Mouse (Mus musculus) hindbrain, embryonic 15.5 days (tissue): ENCODE measurements at regions not wholly inside any gene's neighbourhood (a gene's known extent, or its start where the extent isn't known, plus 50 kb on each side); places are given as distances from the start of the nearest gene placed in this dataset.
"Not testable (repeated sequence)": the region's sequence is repeated elsewhere in the genome, so short reads cannot be mapped to it uniquely, and the experiment has no call there.

Source experiments
- ATAC-seq: fragments of 200-750 bp; cut with Nextera tagmentation; 2 replicates; pipeline ENCODE4 v1.8.0; 2017; ENCODE audit warnings: low read depth, moderate number of reproducible peaks, moderate TSS enrichment; ENCODE audit not compliant: low FRiP score
- H3K27ac ChIP-seq: fragments of 300-500 bp; sonication (generic); replicated peaks from 2 replicates; pipeline ENCODE4 v1.5.1; 2015; ENCODE audit warnings: mild to moderate bottlenecking, inconsistent platforms
- H3K27me3 ChIP-seq: fragments of 300-500 bp; sonication (generic); 2 replicates; pipeline ENCODE4 v1.6.1; 2015; ENCODE audit warnings: control low read depth, inconsistent platforms
- H3K36me3 ChIP-seq: fragments of 300-500 bp; sonication (generic); 2 replicates; pipeline ENCODE4 v1.6.1; 2015; ENCODE audit warnings: control low read depth, inconsistent platforms
- H3K4me1 ChIP-seq: fragments of 300-500 bp; sonication (generic); replicated peaks from 2 replicates; pipeline ENCODE4 v1.6.1; 2015; ENCODE audit warnings: control low read depth, inconsistent platforms
- H3K4me2 ChIP-seq: fragments of 300-500 bp; sonication (generic); 2 replicates; pipeline ENCODE4 v1.6.1; 2015; ENCODE audit warnings: moderate library complexity, mild to moderate bottlenecking, inconsistent platforms
- H3K4me3 ChIP-seq: fragments of 300-500 bp; sonication (generic); 2 replicates; pipeline ENCODE4 v1.5.1; 2015; ENCODE audit warnings: mild to moderate bottlenecking, inconsistent platforms
- H3K9ac ChIP-seq: fragments of 300-500 bp; sonication (generic); 2 replicates; pipeline ENCODE4 v1.6.1; 2015; ENCODE audit warnings: inconsistent platforms
- H3K9me3 ChIP-seq: fragments of 300-500 bp; sonication (generic); 2 replicates; pipeline ENCODE4 v1.6.1; 2016; ENCODE audit warnings: control low read depth, inconsistent platforms
- WGBS: fragments of 180-500 bp; shearing (Covaris S2); methylation state at CpG from one replicate; pipeline ENCODE4 v1.1.7; 2015; 5-methylcytosine and 5-hydroxymethylcytosine counted together

DNA sequence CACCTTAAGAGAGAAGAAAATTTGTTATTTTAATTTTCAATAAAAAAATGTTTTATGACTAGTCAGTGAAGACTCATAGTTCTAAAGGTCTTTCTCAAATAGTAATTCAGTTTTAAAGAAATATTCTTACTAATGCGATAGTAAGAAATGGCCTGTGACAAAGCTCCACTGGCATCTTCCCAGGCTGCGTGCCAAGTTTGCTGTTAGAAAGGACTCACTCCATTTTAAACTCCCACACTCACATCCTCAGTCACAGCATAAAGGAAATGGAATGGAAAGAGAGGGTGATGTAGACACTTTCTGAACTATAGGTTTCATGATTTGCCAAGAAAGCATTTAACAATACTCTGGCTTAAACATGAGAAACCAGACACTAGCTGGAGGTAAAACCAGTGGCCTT is 436.6 kb downstream of the Mei4 start:
- Histone ChIP-seq H3K9ac (no peak overlapping the region), H3K27me3 (no peaks in the 10 kb centered on the region), H3K4me2 (no peak overlapping the region), H3K9me3 (no peaks in the 10 kb centered on the region), H3K27ac (no peak overlapping the region), H3K36me3 (no peaks in the 10 kb centered on the region), H3K4me1 (no peaks in the 10 kb centered on the region), H3K4me3 (no peak overlapping the region)
- WGBS = 95% methylated on average over 2 of the region's 2 CpGs
- no peak for ATAC-seq

DNA sequence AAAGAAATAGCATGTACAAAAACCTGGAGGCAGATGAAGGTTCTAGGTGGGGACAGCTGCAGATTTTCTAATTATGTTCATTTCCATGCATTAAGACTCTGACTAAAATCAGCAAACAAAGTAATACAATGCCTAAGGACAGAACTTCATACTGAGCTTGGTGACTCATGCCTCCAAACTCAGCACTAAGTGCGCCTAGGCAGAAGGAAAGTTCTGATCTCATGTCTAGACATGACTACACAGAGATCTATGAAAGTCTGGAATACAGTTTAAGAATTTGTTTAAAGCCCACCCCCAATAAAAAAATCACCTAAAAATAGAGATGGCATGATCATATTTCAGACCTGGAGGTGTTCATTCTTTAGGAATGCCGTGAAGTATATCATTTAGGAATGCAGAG is 442.8 kb downstream of the Mei4 start:
- Histone ChIP-seq H3K4me1 (no peaks in the 10 kb centered on the region), H3K9me3 (no peaks in the 10 kb centered on the region), H3K4me3 (no peak overlapping the region), H3K27ac (no peak overlapping the region), H3K9ac (no peak overlapping the region), H3K36me3 (no peaks in the 10 kb centered on the region), H3K27me3 (no peaks in the 10 kb centered on the region), H3K4me2 (no peak overlapping the region)
- WGBS = 94% methylated on average over 2 of the region's 2 CpGs
- ATAC-seq = no peak

DNA sequence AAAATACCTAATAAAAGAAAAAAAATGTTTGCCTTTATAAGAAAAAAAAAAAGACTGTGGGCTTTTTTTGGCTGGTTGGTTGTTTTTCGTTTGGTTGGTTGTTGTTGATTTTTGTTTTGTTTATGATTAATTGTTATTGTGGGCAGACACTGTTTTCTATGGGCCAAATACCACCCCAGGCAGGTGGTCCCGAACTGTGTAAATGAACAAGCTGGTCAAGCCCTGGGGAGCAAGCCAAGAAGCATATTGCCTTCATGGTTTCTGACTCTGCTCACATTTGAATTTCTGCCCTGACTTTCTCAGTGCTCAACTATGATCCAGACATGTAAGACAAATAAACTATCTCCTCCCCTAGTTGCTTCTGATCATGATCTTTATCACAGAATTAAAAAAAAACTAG is 449.0 kb downstream of the Mei4 start:
- Histone ChIP-seq H3K36me3 (no peaks in the 10 kb centered on the region), H3K4me2 (no peak overlapping the region), H3K27me3 (no peaks in the 10 kb centered on the region), H3K27ac (no peak overlapping the region), H3K9me3 (no peaks in the 10 kb centered on the region), H3K4me3 (no peak overlapping the region), H3K9ac (no peak overlapping the region), H3K4me1 (no peaks in the 10 kb centered on the region)
- 74% methylated on average over 2 of the region's 2 CpGs for WGBS
- no peak for ATAC-seq

DNA sequence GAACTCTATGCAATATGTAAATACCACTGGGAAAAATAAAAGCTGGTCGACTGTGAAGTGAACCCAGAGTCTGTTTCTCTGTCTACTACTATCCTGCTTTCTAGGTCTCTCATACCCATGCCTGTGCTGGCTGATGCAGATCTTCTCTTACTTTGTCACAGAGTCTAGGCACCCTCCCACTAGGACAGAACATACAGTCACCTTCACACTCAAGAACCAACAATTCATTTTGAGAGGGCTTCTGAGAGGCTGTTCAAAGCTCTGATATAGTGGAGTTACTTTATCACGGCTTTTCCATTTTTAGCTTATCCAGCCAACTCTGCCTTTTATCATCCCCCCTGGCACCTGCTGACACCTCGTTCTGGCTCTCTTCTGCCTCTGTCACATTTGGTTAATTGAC is 477.0 kb downstream of the Mei4 start:
- H3K27ac ChIP-seq = no peak overlapping the region
- no peak overlapping the region for H3K9ac ChIP-seq
- no peak overlapping the region for H3K4me3 ChIP-seq
- no peaks in the 10 kb centered on the region for H3K27me3 ChIP-seq
- H3K4me1 ChIP-seq = no peaks in the 10 kb centered on the region
- WGBS = 83% methylated on average over 3 of the region's 3 CpGs
- no peaks in the 10 kb centered on the region for H3K36me3 ChIP-seq
- no peaks in the 10 kb centered on the region for H3K9me3 ChIP-seq
- no peak for ATAC-seq
- no peak overlapping the region for H3K4me2 ChIP-seq

DNA sequence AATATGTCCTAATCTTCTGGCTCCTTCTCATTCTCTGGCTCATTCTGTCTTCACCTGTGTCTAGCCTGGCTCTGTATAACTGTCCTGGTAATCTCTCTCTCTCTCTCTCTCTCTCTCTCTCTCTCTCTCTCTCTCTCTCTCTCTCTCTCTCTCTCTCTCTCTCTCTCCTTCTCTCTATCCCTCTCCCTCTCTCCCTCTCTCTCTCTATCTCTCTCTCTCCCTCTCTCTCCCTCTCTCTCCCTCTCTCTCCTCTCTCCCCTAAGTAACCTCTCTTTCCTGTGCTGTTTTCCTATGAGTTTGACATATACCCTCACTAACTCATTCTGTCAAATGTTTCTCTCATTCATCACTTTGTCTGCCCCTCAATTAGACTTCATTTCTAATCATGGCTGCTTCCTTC is 478.6 kb upstream of the Irak1bp1 start:
- H3K4me2 ChIP-seq, H3K9ac ChIP-seq, ATAC-seq, H3K27me3 ChIP-seq, H3K9me3 ChIP-seq, H3K36me3 ChIP-seq, H3K27ac ChIP-seq, H3K4me3 ChIP-seq, H3K4me1 ChIP-seq: not testable (repeated sequence)

DNA sequence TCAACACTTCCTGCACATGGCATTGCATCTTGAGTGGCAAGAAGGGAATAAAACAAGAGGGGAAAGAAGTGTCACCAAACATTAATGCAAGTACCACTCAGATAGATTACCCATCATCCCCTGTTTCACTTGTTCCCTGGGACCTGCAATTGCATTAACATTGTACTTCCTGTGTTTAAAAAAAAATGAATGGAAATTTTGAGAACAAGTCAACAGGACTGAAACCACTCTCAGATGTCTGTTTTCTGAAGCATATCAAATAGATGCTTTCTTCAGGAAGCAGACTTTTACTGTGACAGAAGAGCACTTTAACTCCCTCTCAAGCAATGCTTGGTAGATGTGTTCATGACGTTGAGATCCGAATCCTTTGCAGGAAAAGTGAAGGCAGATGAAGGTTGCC is 469.8 kb upstream of the Irak1bp1 start:
- 92% methylated on average over 2 of the region's 2 CpGs for WGBS

DNA sequence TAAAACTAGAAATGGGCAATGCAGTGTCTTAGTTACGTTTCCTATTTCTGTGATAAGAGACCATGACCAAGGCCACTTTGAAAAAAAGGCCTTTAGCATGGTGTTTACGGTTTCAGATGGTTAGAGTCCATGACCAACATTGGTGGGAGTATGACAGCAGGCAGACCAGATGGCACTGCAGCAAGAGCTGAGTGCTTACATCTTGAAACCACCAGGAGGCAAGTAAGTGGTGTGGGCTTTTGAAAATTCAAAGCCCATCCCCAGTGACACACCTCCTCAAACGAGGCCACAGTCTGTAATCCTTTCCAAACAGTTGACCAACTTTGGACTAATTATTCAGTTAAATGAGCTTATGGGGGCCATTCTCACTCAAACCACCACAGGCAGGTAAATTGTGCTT is 427.0 kb upstream of the Irak1bp1 start:
- H3K27ac ChIP-seq = no peak overlapping the region
- H3K27me3 ChIP-seq = no peaks in the 10 kb centered on the region
- no peak overlapping the region for H3K4me2 ChIP-seq
- no peak overlapping the region for H3K9ac ChIP-seq
- no peaks in the 10 kb centered on the region for H3K36me3 ChIP-seq
- 58% methylated on average over 3 of the region's 3 CpGs for WGBS
- peak; percentile 38; the same call in 1 of the 2 replicates for ATAC-seq
- H3K4me3 ChIP-seq = no peak overlapping the region
- no peaks in the 10 kb centered on the region for H3K4me1 ChIP-seq
- no peaks in the 10 kb centered on the region for H3K9me3 ChIP-seq

More for the DNA sequence above, 469.8 kb upstream of the Irak1bp1 start:
- no peak overlapping the region for H3K9ac ChIP-seq
- H3K4me3 ChIP-seq = no peak overlapping the region
- H3K36me3 ChIP-seq = no peaks in the 10 kb centered on the region
- H3K4me2 ChIP-seq = no peak overlapping the region
- H3K9me3 ChIP-seq = no peaks in the 10 kb centered on the region
- no peaks in the 10 kb centered on the region for H3K27me3 ChIP-seq
- ATAC-seq = no peak
- no peaks in the 10 kb centered on the region for H3K4me1 ChIP-seq
- H3K27ac ChIP-seq = no peak overlapping the region

DNA sequence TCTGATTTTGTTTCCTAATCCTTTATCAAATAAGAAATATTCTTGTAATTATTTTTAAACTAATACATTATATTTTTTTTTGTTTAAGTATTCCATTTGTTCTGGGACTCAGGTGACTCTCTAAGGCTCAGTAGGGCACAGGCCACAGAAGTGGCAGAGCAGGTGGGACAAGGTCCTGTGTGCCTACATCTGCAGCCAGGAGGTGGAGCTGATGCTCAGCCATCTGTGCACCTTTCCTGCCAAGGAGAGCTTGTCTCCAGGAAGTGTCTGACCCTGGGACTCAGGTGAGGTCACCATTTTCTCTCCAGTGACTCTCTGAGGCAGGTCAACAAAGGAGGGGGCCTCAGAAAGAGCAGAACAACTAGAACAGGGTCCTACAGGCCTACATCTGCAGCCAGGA is 425.3 kb upstream of the Irak1bp1 start:
- no peak overlapping the region for H3K9ac ChIP-seq
- no peaks in the 10 kb centered on the region for H3K9me3 ChIP-seq
- H3K27ac ChIP-seq = no peak overlapping the region
- no peaks in the 10 kb centered on the region for H3K27me3 ChIP-seq
- no peaks in the 10 kb centered on the region for H3K36me3 ChIP-seq
- H3K4me3 ChIP-seq = no peak overlapping the region
- no peaks in the 10 kb centered on the region for H3K4me1 ChIP-seq
- ATAC-seq = no peak
- no peak overlapping the region for H3K4me2 ChIP-seq

DNA sequence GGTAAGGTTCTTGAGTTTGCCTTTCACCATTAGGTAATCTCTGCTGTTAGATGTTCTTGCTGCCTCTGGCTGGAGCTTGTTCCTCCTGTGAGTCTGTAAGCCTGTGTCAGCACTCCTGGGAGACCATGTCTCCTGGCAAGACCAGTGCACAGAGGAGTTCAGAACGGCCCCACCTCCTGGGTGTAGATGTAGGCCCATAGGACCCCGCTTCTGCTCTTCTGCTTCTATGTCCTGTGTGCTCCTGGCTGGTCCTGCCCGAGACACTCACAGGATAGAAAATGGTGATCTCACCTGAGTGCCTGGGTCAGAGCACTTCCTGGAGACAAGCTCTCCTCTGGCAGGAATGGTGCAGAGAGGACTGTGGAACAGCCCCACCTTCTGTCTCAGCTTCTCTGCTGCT is 422.2 kb upstream of the Irak1bp1 start:
- H3K4me2 ChIP-seq = no peak overlapping the region
- ATAC-seq = no peak
- no peak overlapping the region for H3K27ac ChIP-seq
- no peaks in the 10 kb centered on the region for H3K27me3 ChIP-seq
- no peaks in the 10 kb centered on the region for H3K9me3 ChIP-seq
- H3K4me3 ChIP-seq = no peak overlapping the region
- WGBS = 85% methylated on average over 3 of the region's 3 CpGs
- no peaks in the 10 kb centered on the region for H3K36me3 ChIP-seq
- no peak overlapping the region for H3K9ac ChIP-seq
- H3K4me1 ChIP-seq = no peaks in the 10 kb centered on the region

DNA sequence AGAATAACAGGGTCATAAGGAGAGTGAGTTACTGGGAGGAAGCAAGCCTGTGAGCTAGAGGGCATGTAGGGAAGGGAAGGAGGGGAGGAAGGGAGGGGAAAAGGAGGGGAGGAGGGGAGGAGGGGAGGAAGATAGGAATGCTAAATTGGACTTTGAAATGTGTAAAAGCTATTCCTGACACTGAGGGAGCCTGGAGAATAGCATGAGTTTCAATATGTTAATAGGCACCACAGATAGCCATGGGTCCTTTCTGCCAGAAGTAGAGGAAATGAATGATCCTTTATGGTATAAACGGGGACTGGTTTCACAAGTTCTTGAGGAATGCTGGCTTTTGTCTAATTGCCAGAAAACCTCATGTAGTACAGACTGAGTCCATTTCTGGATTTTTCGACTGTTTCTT is 420.4 kb upstream of the Irak1bp1 start:
- ATAC-seq = no peak
- H3K27me3 ChIP-seq = no peaks in the 10 kb centered on the region
- no peaks in the 10 kb centered on the region for H3K4me1 ChIP-seq
- no peaks in the 10 kb centered on the region for H3K9me3 ChIP-seq
- H3K27ac ChIP-seq = no peak overlapping the region
- 75% methylated on average over 2 of the region's 2 CpGs for WGBS
- no peaks in the 10 kb centered on the region for H3K36me3 ChIP-seq
- no peak overlapping the region for H3K4me2 ChIP-seq
- no peak overlapping the region for H3K4me3 ChIP-seq
- no peak overlapping the region for H3K9ac ChIP-seq
